Mouse (Mus musculus) small intestine, adult 2 months (tissue): ENCODE measurements at regions not wholly inside any gene's neighbourhood (a gene's known extent, or its start where the extent isn't known, plus 50 kb on each side); places are given as distances from the start of the nearest gene placed in this dataset.

Experiments used
- CTCF ChIP-seq: fragments of 200-500 bp; IDR thresholded peaks from 2 replicates; pipeline ENCODE4 v1.5.1; 2012; ENCODE audit warnings: low read depth, mild to moderate bottlenecking, control low read depth, inconsistent platforms, low read length, moderate library complexity, mixed read lengths; ENCODE audit not compliant: insufficient replicate concordance, insufficient read length; ENCODE audit errors: extremely low read depth
- POLR2A ChIP-seq: fragments of 200-500 bp; IDR thresholded peaks from 2 replicates; pipeline ENCODE4 v1.6.1; 2012; ENCODE audit warnings: low read depth, mild to moderate bottlenecking, control low read depth, inconsistent platforms, low read length, moderate library complexity

DNA sequence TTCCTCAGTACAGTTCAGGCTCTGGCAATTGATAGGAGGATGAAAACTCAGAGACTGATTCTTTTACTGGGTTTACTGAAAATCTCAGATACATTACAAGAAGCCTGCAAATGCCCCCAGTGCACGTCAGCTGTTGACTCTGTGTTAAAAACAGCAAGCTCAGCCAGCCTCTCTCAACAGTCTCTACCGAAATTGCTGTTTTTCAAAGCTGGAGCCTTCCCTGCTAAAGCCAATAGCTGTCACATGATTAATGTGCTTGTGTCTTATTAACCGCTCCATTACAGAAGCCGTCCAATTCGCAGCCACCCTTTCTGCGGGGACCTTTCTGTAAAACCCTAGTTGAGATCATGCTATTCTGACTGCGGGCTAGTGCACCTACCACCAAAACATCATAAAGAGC lies 215.6 kb upstream of the Pabpc6 start:
- TF ChIP-seq CTCF, result no peak
- TF ChIP-seq POLR2A, result no peak
